Mouse (Mus musculus) monocyte, adult 2 months (primary cell): ENCODE results near the gene Yif1b.

Source experiments
- DNase-seq, 2 experiments: peaks; one replicate each; pipeline ENCODE4 v3.0.0; 2022; ENCODE audit warnings: low spot score in 2 of 2, low read depth in 1 of 2

The Yif1b gene

GRCm38 (mm10) chr7:29244732-29245416 is 6.7 kb downstream of the Yif1b start:
- DNase-seq = no peak

GRCm38 (mm10) chr7:29246015-29246414 is 7.9 kb downstream of the Yif1b start:
- no peak for DNase-seq

- DNase-seq = no peak
Measured at GRCm38 (mm10) chr7:29246619-29247313, 8.6 kb downstream of the Yif1b start.

GRCm38 (mm10) chr7:29247314-29247700 is 9.2 kb downstream of the Yif1b start:
- DNase-seq = peak; percentile 30 to 55

- DNase-seq = no peak
Measured at GRCm38 (mm10) chr7:29247706-29248105, 9.6 kb downstream of the Yif1b start.

GRCm38 (mm10) chr7:29248261-29248841 is 10.2 kb downstream of the Yif1b start, which contains the start of gene 2200002D01Rik:
2200002D01Rik (minus strand) TSS chr7:29248466.
- no peak for DNase-seq

- no peak for DNase-seq
Measured at GRCm38 (mm10) chr7:29251166-29251565, 13.0 kb downstream of the Yif1b start.

GRCm38 (mm10) chr7:29253842-29254241 is 15.7 kb downstream of the Yif1b start:
- no peak for DNase-seq

GRCm38 (mm10) chr7:29255875-29256274 is 17.7 kb downstream of the Yif1b start:
- no peak for DNase-seq

GRCm38 (mm10) chr7:29257368-29257767 is 19.2 kb downstream of the Yif1b start:
- DNase-seq = no peak

GRCm38 (mm10) chr7:29259781-29260730 is 21.9 kb downstream of the Yif1b start:
- DNase-seq = no peak

GRCm38 (mm10) chr7:29262151-29262550 is 24.0 kb downstream of the Yif1b start:
- DNase-seq = no peak

- DNase-seq = no peak
Measured at GRCm38 (mm10) chr7:29263831-29264230, 25.7 kb downstream of the Yif1b start.

- DNase-seq = no peak
Measured at GRCm38 (mm10) chr7:29265636-29266035, 27.5 kb downstream of the Yif1b start.

- DNase-seq = no peak
Measured at GRCm38 (mm10) chr7:29266931-29267330, 28.8 kb downstream of the Yif1b start.

- no peak for DNase-seq
Measured at GRCm38 (mm10) chr7:29270445-29270844, 32.3 kb downstream of the Yif1b start.

GRCm38 (mm10) chr7:29271687-29272465 is 33.7 kb downstream of the Yif1b start:
- no peak for DNase-seq

- no peak for DNase-seq
Measured at GRCm38 (mm10) chr7:29276715-29277114, 38.6 kb downstream of the Yif1b start.

- no peak for DNase-seq
Measured at GRCm38 (mm10) chr7:29277510-29277909, 39.4 kb downstream of the Yif1b start.

- DNase-seq = no peak
Measured at GRCm38 (mm10) chr7:29279261-29279660, 41.1 kb downstream of the Yif1b start.
